Comparison of ENCODE assay signal across 27 mouse cellular contexts in genomic region chr6:62105464-62105863, GRCm38 (mm10).
"Had no signal": no experiment of that assay in that cellular context is flagged by ENCODE, and none has a peak within 500 bp of the region (broad histone marks: within the 10 kb centered on the region; RNA-seq: fewer than 3 reads in every experiment).

No protein-coding gene starts in this region.

- H3K9ac ChIP-seq: embryonic facial prominence, embryonic 12.5 days; embryonic facial prominence, embryonic 13.5 days; embryonic facial prominence, embryonic 15.5 days; forebrain, embryonic 12.5 days; forebrain, embryonic 15.5 days; forebrain, postnatal 0 days; heart, embryonic 12.5 days; heart, embryonic 13.5 days had no signal

- H3K9me3 ChIP-seq: embryonic facial prominence, embryonic 10.5 days; embryonic facial prominence, embryonic 12.5 days; embryonic facial prominence, embryonic 13.5 days; embryonic facial prominence, embryonic 15.5 days; forebrain, embryonic 10.5 days; forebrain, embryonic 12.5 days; forebrain, embryonic 15.5 days; heart, embryonic 10.5 days; heart, embryonic 12.5 days; heart, embryonic 13.5 days had no signal

- ATAC-seq: forebrain, embryonic 15.5 days; forebrain, postnatal 0 days had no signal

- H3K4me1 ChIP-seq: embryonic facial prominence, embryonic 10.5 days; embryonic facial prominence, embryonic 12.5 days; embryonic facial prominence, embryonic 13.5 days; embryonic facial prominence, embryonic 15.5 days; forebrain, embryonic 10.5 days; forebrain, embryonic 12.5 days; heart, embryonic 10.5 days; heart, embryonic 12.5 days; heart, embryonic 13.5 days had no signal

- H3K27me3 ChIP-seq: embryonic facial prominence, embryonic 12.5 days; embryonic facial prominence, embryonic 13.5 days; embryonic facial prominence, embryonic 15.5 days; forebrain, embryonic 12.5 days; forebrain, embryonic 15.5 days; heart, embryonic 12.5 days; heart, embryonic 13.5 days had no signal

- H3K4me3 ChIP-seq: embryonic facial prominence, embryonic 10.5 days; embryonic facial prominence, embryonic 12.5 days; embryonic facial prominence, embryonic 13.5 days; embryonic facial prominence, embryonic 15.5 days; erythroblast, embryonic 14.5 days; forebrain, embryonic 10.5 days; forebrain, embryonic 12.5 days; forebrain, embryonic 15.5 days; gastrocnemius, adult 2 months; heart, adult 2 months; heart, embryonic 10.5 days; heart, embryonic 12.5 days; heart, embryonic 13.5 days had no signal

- H3K36me3 ChIP-seq: embryonic facial prominence, embryonic 10.5 days; embryonic facial prominence, embryonic 12.5 days; embryonic facial prominence, embryonic 13.5 days; embryonic facial prominence, embryonic 15.5 days; forebrain, embryonic 10.5 days; forebrain, embryonic 12.5 days; forebrain, embryonic 15.5 days; heart, embryonic 10.5 days; heart, embryonic 12.5 days; heart, embryonic 13.5 days had no signal

- DNase-seq: cerebellum, adult 9-10 months; cerebellum, adult 9-11 months; cerebellum, postnatal 14 days; cerebellum, postnatal 25 days; cerebellum, postnatal 36 days; embryo, embryonic 11 days; forebrain, postnatal 0 days; gastrocnemius, adult 2 months; gastrocnemius, postnatal 10 days; gastrocnemius, postnatal 14 days; gastrocnemius, postnatal 25 days; gastrocnemius, postnatal 36 days; heart, adult 11 months; heart, adult 18-20 months; heart, adult 2 months had no signal

- H3K4me2 ChIP-seq: embryonic facial prominence, embryonic 12.5 days; embryonic facial prominence, embryonic 13.5 days; embryonic facial prominence, embryonic 15.5 days; forebrain, embryonic 12.5 days; forebrain, embryonic 15.5 days; heart, embryonic 11.5 days; heart, embryonic 12.5 days; heart, embryonic 13.5 days had no signal

- H3K27ac ChIP-seq: embryonic facial prominence, embryonic 10.5 days; embryonic facial prominence, embryonic 12.5 days; embryonic facial prominence, embryonic 13.5 days; embryonic facial prominence, embryonic 15.5 days; forebrain, embryonic 10.5 days; forebrain, embryonic 12.5 days; forebrain, embryonic 15.5 days; gastrocnemius, adult 2 months; heart, adult 2 months; heart, embryonic 10.5 days; heart, embryonic 13.5 days had no signal
